Mouse (Mus musculus) adrenal gland, postnatal 14 days (tissue): ENCODE data around the gene Cers6. TPM values are rescaled to one million over a fixed set of nuclear protein-coding genes. Genes with fewer than 3 reads are reported as not detected.

ENCODE experiments used
- DNase-seq: peaks from one replicate; pipeline ENCODE4 v3.0.0; 2021; ENCODE audit warnings: mixed read lengths
- total RNA-seq: library from RNA; stranded (reverse); gene quantifications from 2 replicates; pipeline ENCODE4 v1.2.3, GENCODE M21; 2021

Cers6 gene
- total RNA-seq, 1 experiment from 2014 or later: 8.5 TPM

- no peak for DNase-seq
Measured at GRCm38 (mm10) chr2:68968028-68968427, 106.8 kb downstream of the Cers6 start.

DNA sequence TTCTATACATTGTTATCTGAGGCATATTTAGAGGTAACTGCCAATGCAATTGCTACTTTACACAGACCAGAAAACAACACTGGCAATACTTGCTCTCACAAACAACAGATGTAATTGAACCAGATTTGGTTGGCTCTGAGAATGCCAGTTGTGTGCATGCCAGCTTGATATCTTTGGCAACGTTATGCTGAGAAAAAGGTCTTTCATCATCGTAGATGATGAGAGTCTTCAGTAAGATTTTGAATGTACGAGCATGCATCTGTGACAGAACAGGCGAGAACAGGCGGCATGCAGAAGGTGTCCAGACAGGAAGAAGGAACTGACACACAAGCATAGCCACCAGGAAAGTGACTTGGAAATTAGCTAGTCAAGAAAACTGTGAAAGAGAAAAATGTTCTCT is 110.6 kb downstream of the Cers6 start:
- DNase-seq: no peak

- DNase-seq: no peak
Measured at GRCm38 (mm10) chr2:68973753-68974152, 112.5 kb downstream of the Cers6 start.

DNA sequence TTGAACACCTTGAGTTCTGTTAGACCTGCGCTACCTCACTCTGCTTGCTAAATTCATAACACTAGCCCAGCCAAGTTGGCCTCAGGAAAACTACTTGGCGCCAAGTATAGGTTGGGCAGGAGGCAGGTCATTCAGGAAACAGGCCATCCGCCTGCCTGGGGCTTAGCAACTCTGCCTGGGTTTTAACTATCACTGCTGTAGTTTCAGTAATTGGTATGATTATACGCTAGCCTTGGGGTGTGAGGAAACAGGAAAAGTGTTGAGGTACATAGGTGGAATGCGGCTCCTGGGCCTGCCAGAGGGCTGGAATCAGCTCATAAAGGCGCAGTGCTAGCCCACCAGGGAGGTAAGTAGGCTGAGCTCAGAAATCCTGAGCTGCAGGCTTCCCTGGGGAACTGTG is 114.0 kb downstream of the Cers6 start:
- no peak for DNase-seq

- DNase-seq: no peak
Measured at GRCm38 (mm10) chr2:68975780-68976179, 114.5 kb downstream of the Cers6 start.

- DNase-seq: no peak
Measured at GRCm38 (mm10) chr2:68978244-68978643, 117.0 kb downstream of the Cers6 start.

DNA sequence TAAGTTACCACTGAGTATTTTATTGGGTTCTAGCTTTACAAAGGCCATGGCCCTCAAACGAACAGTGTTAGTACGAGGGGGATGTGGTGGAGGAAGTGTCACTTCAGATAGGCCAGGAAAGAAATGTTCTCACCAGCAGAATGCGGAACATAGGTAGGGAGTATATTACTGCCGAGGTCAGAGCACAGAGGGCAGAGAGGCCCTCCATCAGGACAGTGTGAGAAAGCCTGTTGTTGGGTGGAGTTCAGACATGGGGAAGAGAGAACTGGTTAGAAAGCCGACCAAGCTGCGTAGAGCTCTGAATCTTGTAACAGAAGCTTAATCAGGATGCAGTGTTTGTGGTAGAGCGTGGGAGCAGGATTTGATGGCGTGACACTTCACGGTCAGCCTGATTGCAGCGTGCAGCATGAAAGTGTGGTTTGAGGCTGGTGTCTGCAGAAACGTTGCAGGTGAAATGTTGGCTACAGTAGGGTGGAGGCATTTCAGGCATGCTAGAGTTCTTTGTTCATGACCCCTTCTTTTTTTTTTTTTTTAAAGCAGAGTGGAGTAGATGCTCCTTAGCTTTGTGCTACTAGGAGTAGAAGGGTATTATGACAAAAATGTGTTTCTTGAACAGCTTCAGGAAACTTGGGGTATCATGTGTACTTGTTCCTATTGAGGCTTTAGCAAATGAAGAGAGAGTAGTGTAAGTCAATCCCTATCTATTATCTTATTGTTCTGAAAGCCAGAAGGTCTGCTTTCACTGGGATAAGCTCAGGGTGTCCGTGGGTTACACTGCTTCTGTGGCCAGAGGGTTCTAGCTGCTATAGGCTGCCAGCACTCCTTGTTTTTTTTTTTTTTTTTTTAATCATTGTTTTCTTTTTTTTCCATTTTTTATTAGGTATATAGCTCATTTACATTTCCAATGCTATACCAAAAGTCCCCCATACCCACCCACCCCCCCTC is 117.7 kb downstream of the Cers6 start:
- no peak for DNase-seq

- DNase-seq: no peak
Measured at GRCm38 (mm10) chr2:68981302-68981701, 120.1 kb downstream of the Cers6 start.

DNA sequence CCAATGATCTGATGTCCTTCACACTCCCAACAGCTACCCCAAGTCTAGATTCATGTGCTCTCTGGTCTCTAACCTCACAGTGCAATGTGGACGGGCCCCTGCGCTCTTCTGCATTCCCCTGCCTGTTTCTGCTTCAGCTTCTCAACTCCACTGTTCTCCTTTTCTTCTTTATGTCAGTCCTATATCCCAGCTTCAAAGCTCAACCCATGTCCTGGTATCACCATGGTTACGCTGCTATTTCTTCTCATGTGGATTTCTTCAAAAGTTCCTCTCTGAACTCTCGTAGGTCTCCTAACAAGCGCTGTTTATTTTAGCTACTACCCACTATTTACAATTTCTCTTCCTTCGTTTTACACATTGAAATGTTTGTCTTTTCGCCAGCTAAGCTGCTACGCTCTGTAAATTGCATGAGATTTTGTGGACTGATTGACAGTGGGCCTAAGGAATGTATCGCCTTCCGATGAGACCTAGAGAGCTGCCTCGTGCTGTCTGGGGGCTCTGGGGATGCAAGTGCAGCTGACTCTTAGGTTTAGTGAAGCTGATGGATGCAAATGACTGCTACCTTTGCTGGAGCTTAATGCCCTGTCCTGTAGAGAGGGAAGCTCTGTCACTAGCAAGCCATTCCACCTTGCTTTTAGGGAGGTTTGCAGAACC is 120.6 kb downstream of the Cers6 start:
- DNase-seq: no peak

GRCm38 (mm10) chr2:68982979-68983378 is 121.7 kb downstream of the Cers6 start:
- no peak for DNase-seq

- DNase-seq: no peak
Measured at GRCm38 (mm10) chr2:68983431-68983830, 122.2 kb downstream of the Cers6 start.

DNA sequence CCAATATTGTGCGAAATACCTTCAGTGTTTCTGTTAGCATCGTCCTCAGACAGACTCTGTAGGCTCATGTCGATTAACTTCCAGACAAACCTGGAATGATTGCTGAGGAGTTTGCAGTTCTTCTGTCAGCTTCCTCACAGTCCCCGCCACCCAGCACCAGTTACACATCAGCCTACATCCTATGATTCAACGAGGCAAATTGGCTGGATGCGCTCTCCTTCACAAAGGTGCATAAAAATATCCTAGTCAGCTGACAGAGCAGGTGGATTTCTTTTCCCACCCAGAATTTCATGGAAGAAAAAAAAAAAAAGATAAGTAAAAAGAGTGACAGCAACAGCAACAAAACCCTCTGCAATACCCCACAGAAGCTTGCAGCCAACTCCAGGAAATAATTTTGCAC is 127.9 kb downstream of the Cers6 start:
- no peak for DNase-seq

GRCm38 (mm10) chr2:68992629-68993028 is 131.4 kb downstream of the Cers6 start:
- DNase-seq: no peak

DNA sequence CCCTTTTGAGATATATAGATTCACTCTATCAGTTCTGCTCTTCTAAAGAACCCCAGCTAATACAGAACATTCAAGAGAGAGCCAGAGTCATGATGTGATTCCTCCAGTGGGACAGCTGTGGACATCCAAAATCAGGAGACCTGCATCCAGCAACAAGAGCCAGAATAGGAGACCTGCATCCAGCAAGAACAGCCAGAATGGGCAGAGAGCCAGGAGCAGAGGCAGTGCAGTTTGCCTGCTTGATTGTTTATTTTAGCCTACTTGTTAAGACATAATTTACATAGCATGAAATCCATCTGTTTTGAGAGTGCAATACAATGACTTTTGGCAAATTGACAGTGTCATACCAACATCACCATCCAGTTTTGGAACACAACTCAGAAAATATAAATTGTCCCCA is 133.2 kb downstream of the Cers6 start:
- DNase-seq: peak; percentile 9

- no peak for DNase-seq
Measured at GRCm38 (mm10) chr2:68995723-68996122, 134.5 kb downstream of the Cers6 start.

- DNase-seq: no peak
Measured at GRCm38 (mm10) chr2:68996268-68996667, 135.0 kb downstream of the Cers6 start.

- DNase-seq: no peak
Measured at GRCm38 (mm10) chr2:69004001-69004400, 142.8 kb downstream of the Cers6 start.

GRCm38 (mm10) chr2:69011392-69011791 is 150.2 kb downstream of the Cers6 start:
- DNase-seq: no peak

GRCm38 (mm10) chr2:69011860-69012259 is 150.6 kb downstream of the Cers6 start:
- DNase-seq: no peak

DNA sequence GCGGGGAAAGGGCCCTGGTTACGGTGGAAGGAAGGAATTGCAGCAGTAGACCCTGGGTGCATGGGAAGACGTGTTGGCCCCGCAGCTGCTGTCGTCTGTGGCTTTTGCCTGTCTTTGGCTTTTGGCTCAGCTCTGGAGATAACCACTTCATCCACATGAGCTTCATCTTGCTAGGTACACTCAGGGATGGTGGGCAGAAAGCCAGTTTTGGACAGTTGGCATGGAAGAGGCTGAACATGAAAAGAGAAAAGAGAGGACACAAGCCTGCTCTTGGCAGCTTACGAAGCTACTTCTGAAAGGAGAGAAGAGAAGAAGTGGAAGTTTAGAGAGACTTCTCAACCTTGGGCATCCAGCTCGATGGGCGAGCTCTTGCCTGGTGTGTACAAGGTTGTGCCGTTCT is 153.0 kb downstream of the Cers6 start:
- DNase-seq: no peak

DNA sequence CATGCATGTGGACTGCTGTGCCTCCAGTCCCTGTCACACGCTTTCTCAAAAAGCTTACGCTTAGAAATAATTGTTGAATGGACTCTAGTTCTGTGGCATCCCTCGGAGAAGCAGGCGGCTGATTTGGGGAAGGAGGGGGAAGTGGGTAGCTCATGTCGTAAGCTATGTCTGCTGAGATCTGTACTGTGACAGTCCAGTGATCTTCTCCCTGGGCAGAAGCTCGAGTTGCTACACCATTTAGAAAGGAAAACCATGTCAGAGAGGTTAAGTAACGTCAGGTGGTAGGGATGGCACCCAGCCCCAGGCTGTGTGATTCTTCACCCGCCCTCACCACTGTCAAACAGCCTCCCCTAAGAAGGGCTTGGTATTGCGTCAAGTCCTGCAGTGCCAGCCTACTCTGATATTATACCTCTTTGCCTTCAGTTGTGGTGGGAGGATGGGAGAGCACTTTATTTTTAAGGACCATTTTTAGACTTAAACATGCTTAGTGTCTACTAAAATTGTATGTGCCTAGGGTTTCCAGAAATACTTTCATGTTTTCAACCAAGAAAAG is 154.0 kb downstream of the Cers6 start:
- DNase-seq: no peak

DNA sequence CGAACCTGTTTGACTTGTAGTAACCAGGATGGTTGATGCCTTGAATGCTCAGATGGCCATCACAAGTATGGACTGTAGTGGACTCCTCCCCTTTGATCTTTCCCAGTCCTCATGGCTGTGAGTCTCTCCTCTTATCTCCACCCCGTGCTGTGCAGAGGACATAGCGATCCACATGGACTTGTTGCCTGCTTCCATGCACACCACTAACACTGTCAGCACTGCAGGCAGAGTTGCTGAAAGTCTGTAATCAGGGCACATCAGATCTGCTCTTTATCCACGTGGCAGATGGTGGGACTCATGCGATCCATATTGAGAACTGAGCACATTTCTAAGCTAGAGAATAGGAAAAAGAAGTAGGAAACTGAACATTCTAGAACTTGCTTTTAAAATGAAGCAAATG is 154.6 kb downstream of the Cers6 start:
- DNase-seq: no peak

GRCm38 (mm10) chr2:69019026-69019565 is 157.9 kb downstream of the Cers6 start:
- DNase-seq: no peak
